Mouse (Mus musculus): ENCODE measurements around the gene Podxl. TPM values are rescaled to one million over a fixed set of nuclear protein-coding genes. Genes with fewer than 3 reads are reported as not detected.

The Podxl gene
- polyA plus RNA-seq, 1 experiment from 2014 or later: 24.7 TPM

GRCm38 (mm10) chr6:31596346-31597135, 32.8 kb upstream of the Podxl start:
- ATAC-seq (no peak), DNase-seq (ENCODE audit: low read depth, low spot score) (no peak)
- in situ Hi-C loops (cut with MboI; ENCODE audit: low pct_unique_long_range_greater_than_20kb): no loop called here
- no peak for TF ChIP-seq CTCF (IDR thresholded peaks at IDR 0.05)
- CTCF ChIA-PET: no interaction called here
- no peaks in the 10 kb centered on the region for H3K27me3 ChIP-seq
- POLR2A ChIA-PET: no interaction called here

- no peak for ATAC-seq
Observed at GRCm38 (mm10) chr6:31592579-31593238, 28.9 kb upstream of the Podxl start.

GRCm38 (mm10) chr6:31592128-31592527, 28.3 kb upstream of the Podxl start:
- ATAC-seq: no peak
- POLR2A ChIA-PET: interaction anchor here (0.6 kb wide), 1 partner anchor 440 kb away, joined by 3 read pairs; no protein-coding TSS in a partner anchor

More at GRCm38 (mm10) chr6:31592579-31593238, 28.9 kb upstream of the Podxl start:
- ChIA-PET POLR2A (interaction anchor here (0.6 kb wide), 1 partner anchor 440 kb away, joined by 3 read pairs; no protein-coding TSS in a partner anchor), CTCF (interaction anchor here (0.8 kb wide), 1 partner anchor 34 kb away, joined by 3 read pairs; no protein-coding TSS in a partner anchor)
- no peak for DNase-seq (ENCODE audit: low read depth, low spot score)
- H3K27me3 ChIP-seq: no peaks in the 10 kb centered on the region
- in situ Hi-C loops (cut with MboI; ENCODE audit: low pct_unique_long_range_greater_than_20kb): no loop called here
- TF ChIP-seq CTCF (IDR thresholded peaks at IDR 0.05): no peak

GRCm38 (mm10) chr6:31591676-31592075, 27.9 kb upstream of the Podxl start:
- POLR2A ChIA-PET: no interaction called here
- CTCF ChIA-PET: no interaction called here
- DNase-seq (ENCODE audit: low read depth, low spot score) (no peak), ATAC-seq (no peak)
- in situ Hi-C loops (cut with MboI; ENCODE audit: low pct_unique_long_range_greater_than_20kb): no loop called here
- no peaks in the 10 kb centered on the region for H3K27me3 ChIP-seq
- TF ChIP-seq CTCF (IDR thresholded peaks at IDR 0.05): no peak

More at GRCm38 (mm10) chr6:31592128-31592527, 28.3 kb upstream of the Podxl start:
- H3K27me3 ChIP-seq: no peaks in the 10 kb centered on the region
- DNase-seq (ENCODE audit: low read depth, low spot score): no peak
- CTCF ChIA-PET: no interaction called here
- TF ChIP-seq CTCF (IDR thresholded peaks at IDR 0.05): no peak
- in situ Hi-C loops (cut with MboI; ENCODE audit: low pct_unique_long_range_greater_than_20kb): no loop called here

- no peak for ATAC-seq
- ChIA-PET CTCF (no interaction called here), POLR2A (no interaction called here)
- no peak for DNase-seq (ENCODE audit: low read depth, low spot score)
- in situ Hi-C loops (cut with MboI; ENCODE audit: low pct_unique_long_range_greater_than_20kb): no loop called here
- no peak for TF ChIP-seq CTCF (IDR thresholded peaks at IDR 0.05)
- no peaks in the 10 kb centered on the region for H3K27me3 ChIP-seq
Observed at GRCm38 (mm10) chr6:31590754-31591153, 27.0 kb upstream of the Podxl start.

GRCm38 (mm10) chr6:31589268-31589667, 25.5 kb upstream of the Podxl start:
- POLR2A ChIA-PET: no interaction called here

GRCm38 (mm10) chr6:31587655-31588054, 23.9 kb upstream of the Podxl start:
- DNase-seq (ENCODE audit: low read depth, low spot score): no peak
- ChIA-PET POLR2A (no interaction called here), CTCF (no interaction called here)
- no peak for TF ChIP-seq CTCF (IDR thresholded peaks at IDR 0.05)
- ATAC-seq: no peak
- in situ Hi-C loops (cut with MboI; ENCODE audit: low pct_unique_long_range_greater_than_20kb): no loop called here
- H3K27me3 ChIP-seq: no peaks in the 10 kb centered on the region

More at GRCm38 (mm10) chr6:31589268-31589667, 25.5 kb upstream of the Podxl start:
- in situ Hi-C loops (cut with MboI; ENCODE audit: low pct_unique_long_range_greater_than_20kb): no loop called here
- no peak for TF ChIP-seq CTCF (IDR thresholded peaks at IDR 0.05)
- CTCF ChIA-PET: no interaction called here
- no peak for DNase-seq (ENCODE audit: low read depth, low spot score)
- no peak for ATAC-seq
- H3K27me3 ChIP-seq: no peaks in the 10 kb centered on the region

- no peak for TF ChIP-seq CTCF (IDR thresholded peaks at IDR 0.05)
- ATAC-seq: no peak
- no peak for DNase-seq (ENCODE audit: low read depth, low spot score)
- ChIA-PET POLR2A (interaction anchor here (0.6 kb wide), 1 partner anchor 1867 kb away, joined by 3 read pairs; no protein-coding TSS in a partner anchor), CTCF (no interaction called here)
- H3K27me3 ChIP-seq: no peaks in the 10 kb centered on the region
- in situ Hi-C loops (cut with MboI; ENCODE audit: low pct_unique_long_range_greater_than_20kb): no loop called here
Observed at GRCm38 (mm10) chr6:31586127-31586526, 22.3 kb upstream of the Podxl start.

GRCm38 (mm10) chr6:31576151-31576550, 12.4 kb upstream of the Podxl start:
- DNase-seq (ENCODE audit: low read depth, low spot score) (no peak), ATAC-seq (no peak)
- in situ Hi-C loops (cut with MboI; ENCODE audit: low pct_unique_long_range_greater_than_20kb): loop anchor here (10.0 kb wide), 1 partner anchor 59 kb away; no protein-coding TSS in a partner anchor
- TF ChIP-seq CTCF (IDR thresholded peaks at IDR 0.05): no peak
- POLR2A ChIA-PET: interaction anchor here (1.2 kb wide), 1 partner anchor 81 kb away, joined by 3 read pairs; no protein-coding TSS in a partner anchor
- CTCF ChIA-PET: interaction anchor here (1.0 to 1.1 kb wide), 2 partner anchors 19 to 63 kb away, joined by 5 to 6 read pairs; no protein-coding TSS in a partner anchor
- H3K27me3 ChIP-seq: no peaks in the 10 kb centered on the region

GRCm38 (mm10) chr6:31575063-31575462, 11.3 kb upstream of the Podxl start:
- ATAC-seq (no peak), DNase-seq (ENCODE audit: low read depth, low spot score) (no peak)
- no peak for TF ChIP-seq CTCF (IDR thresholded peaks at IDR 0.05)
- ChIA-PET POLR2A (no interaction called here), CTCF (no interaction called here)
- no peaks in the 10 kb centered on the region for H3K27me3 ChIP-seq
- in situ Hi-C loops (cut with MboI; ENCODE audit: low pct_unique_long_range_greater_than_20kb): loop anchor here (10.0 kb wide), 1 partner anchor 60 kb away; no protein-coding TSS in a partner anchor

GRCm38 (mm10) chr6:31571459-31571858, 7.7 kb upstream of the Podxl start:
- DNase-seq (ENCODE audit: low read depth, low spot score) (no peak), ATAC-seq (no peak)
- CTCF ChIA-PET: no interaction called here
- POLR2A ChIA-PET: no interaction called here
- H3K27me3 ChIP-seq: no peaks in the 10 kb centered on the region
- no peak for TF ChIP-seq CTCF (IDR thresholded peaks at IDR 0.05)
- in situ Hi-C loops (cut with MboI; ENCODE audit: low pct_unique_long_range_greater_than_20kb): loop anchor here (10.0 kb wide), 1 partner anchor 63 kb away; no protein-coding TSS in a partner anchor

Measured in Patski (cell line).